Mouse (Mus musculus) ES-Bruce4 (cell line): ENCODE results near the gene Apbb2.

Experiments
- CTCF ChIP-seq: IDR thresholded peaks from one replicate; pipeline ENCODE4 v1.8.1; 2011; ENCODE audit warnings: low read depth, low read length
- POLR2A ChIP-seq: IDR thresholded peaks from one replicate; pipeline ENCODE4 v1.8.1; 2011; ENCODE audit warnings: low read length; ENCODE audit not compliant: insufficient read depth

DNA sequence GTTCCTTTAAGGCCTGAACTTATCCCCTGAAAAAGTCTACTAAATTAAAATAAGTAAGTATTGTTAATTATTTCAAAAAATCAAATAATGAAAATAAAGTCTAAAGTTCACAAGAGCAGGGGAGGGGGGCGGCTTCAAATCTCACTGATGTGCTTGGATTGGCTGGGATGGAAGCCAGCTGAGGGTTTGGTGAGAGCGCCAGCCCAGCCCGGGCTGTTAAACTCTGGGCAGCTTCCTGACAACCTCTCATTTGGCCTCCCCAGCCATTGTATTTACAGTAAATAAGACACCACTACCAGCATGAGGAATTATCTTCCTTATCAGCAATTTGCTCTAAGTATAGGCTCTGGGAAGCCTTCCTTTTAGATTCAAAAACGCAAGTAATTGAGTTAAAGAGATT, 77.2 kb downstream of the Apbb2 start:
- TF ChIP-seq POLR2A (no peak), CTCF (no peak)
